Mouse (Mus musculus) forebrain, embryonic 10.5 days (tissue): Measurements from ENCODE around the gene Fam178b. TPM values are rescaled to one million over a fixed set of nuclear protein-coding genes. Genes with fewer than 3 reads are reported as not detected.
"Not testable (repeated sequence)": the region's sequence is repeated elsewhere in the genome, so short reads cannot be mapped to it uniquely, and the experiment has no call there.

Experiments used
- DNase-seq: peaks from one replicate; pipeline ENCODE4 v3.0.0-alpha.2; 2017; ENCODE audit warnings: low spot score; ENCODE audit errors: extremely low spot score
- H3K27ac ChIP-seq: fragments of 300-500 bp; sonication (generic); 2 replicates; pipeline ENCODE4 v1.5.1; 2016; ENCODE audit warnings: mild to moderate bottlenecking
- H3K27me3 ChIP-seq: fragments of 300-500 bp; sonication (generic); 2 replicates; pipeline ENCODE4 v1.6.1; 2016; ENCODE audit warnings: mild to moderate bottlenecking; ENCODE audit not compliant: poor library complexity, severe bottlenecking
- H3K36me3 ChIP-seq: fragments of 300-500 bp; sonication (generic); replicated peaks from 2 replicates; pipeline ENCODE4 v1.6.1; 2016; ENCODE audit warnings: mild to moderate bottlenecking, moderate library complexity
- H3K4me1 ChIP-seq: fragments of 300-500 bp; sonication (generic); 2 replicates; pipeline ENCODE4 v1.6.1; 2016
- H3K4me3 ChIP-seq: fragments of 300-500 bp; sonication (generic); 2 replicates; pipeline ENCODE4 v1.5.1; 2016; ENCODE audit warnings: mild to moderate bottlenecking, moderate library complexity
- H3K9me3 ChIP-seq: fragments of 300-500 bp; sonication (generic); 2 replicates; pipeline ENCODE4 v1.6.1; 2016; ENCODE audit warnings: mild to moderate bottlenecking, moderate library complexity
- WGBS: fragments of 180-500 bp; shearing (Covaris S2); methylation state at CpG from one replicate; pipeline ENCODE4 v1.1.7; 2016; 5-methylcytosine and 5-hydroxymethylcytosine counted together
- polyA plus RNA-seq: library from polyadenylated mRNA; unstranded; fragments of >200 nt; fragmentation: Nextera tagmentation; extraction: Ambion mirVana; gene quantifications from 2 replicates; pipeline ENCODE4 v1.2.1, GENCODE M21; 2016

Gene Fam178b
- polyA plus RNA-seq, 1 experiment from 2014 or later: 0.42 TPM

DNA sequence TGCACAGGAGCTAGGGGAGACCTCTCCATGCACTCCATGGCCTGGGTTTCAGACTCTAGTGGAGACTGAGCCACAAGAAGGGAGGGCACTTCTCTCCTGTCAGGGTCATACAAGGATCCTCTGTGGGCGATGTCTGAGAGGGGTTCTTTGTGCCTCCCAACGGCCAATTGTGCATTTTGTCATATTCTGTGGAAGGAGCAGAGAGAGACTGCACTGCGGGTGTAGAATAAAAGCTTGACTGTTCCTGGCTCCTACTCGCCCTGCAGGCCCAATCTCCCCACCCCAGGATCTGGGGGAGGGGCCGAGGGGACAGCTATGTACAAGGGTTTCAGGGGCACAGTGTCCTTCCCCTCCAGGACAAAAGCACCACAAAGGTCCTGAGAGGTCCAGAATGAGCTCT is 49.1 kb downstream of the Fam178b start:
- H3K27ac ChIP-seq: peak overlapping the region; percentile 44; the same call in 1 of the 2 replicates
- H3K36me3 ChIP-seq: no peaks in the 10 kb centered on the region
- no peak overlapping the region for H3K4me3 ChIP-seq
- 58% methylated on average over 5 of the region's 5 CpGs for WGBS
- no peaks in the 10 kb centered on the region for H3K27me3 ChIP-seq
- no peak for DNase-seq
- no peaks in the 10 kb centered on the region for H3K9me3 ChIP-seq
- peaks cover 43% of the 10 kb centered on the region for H3K4me1 ChIP-seq

DNA sequence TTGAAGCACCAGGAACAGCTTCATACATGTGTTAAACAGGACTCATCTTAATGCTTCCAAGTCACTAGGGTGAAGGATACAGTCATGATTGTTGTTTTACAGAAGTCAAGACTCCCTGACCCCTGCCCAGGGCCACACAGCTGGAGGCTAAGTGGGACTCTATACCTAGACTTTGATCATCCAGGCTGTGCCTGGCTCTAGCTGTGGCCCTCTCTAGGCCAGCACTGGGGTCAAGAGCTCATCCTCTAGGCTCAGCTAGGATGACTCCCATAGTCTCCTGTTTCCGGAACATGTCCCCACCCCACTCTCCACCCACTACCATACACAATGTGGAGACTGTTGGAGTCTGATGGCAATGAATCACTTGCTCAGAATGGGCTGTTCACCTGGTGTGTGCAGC is 50.1 kb downstream of the Fam178b start:
- Histone ChIP-seq H3K27ac (no peak overlapping the region), H3K4me1 (peaks cover 43% of the 10 kb centered on the region), H3K9me3 (no peaks in the 10 kb centered on the region), H3K36me3 (no peaks in the 10 kb centered on the region), H3K4me3 (no peak overlapping the region), H3K27me3 (no peaks in the 10 kb centered on the region)
- no peak for DNase-seq
- 85% methylated on average over 1 of the region's 1 CpGs for WGBS

DNA sequence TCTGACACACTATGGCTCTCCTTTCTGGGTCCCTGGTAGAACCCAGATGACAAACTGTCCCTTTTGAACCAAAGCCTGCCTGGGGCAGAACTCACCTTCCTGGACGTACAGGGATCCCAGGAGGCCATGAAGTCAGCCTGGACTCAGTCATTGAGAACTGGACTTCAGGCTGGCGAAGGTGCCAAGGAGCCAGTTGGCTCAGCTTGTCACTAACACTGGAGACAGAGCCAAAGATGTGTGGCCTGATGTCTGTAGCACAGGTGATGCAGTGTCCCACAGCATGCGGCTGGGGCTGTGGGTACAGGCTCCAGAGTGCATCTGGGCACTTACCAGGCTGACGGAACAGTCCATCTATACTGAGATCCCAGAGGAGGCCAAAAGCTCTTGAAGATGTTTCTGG is 50.9 kb downstream of the Fam178b start:
- peaks cover 43% of the 10 kb centered on the region for H3K4me1 ChIP-seq
- 84% methylated on average over 4 of the region's 4 CpGs for whole genome bisulfite sequencing
- no peak for DNase-seq
- H3K4me3 ChIP-seq: no peak overlapping the region
- no peaks in the 10 kb centered on the region for H3K9me3 ChIP-seq
- no peaks in the 10 kb centered on the region for H3K27me3 ChIP-seq
- H3K36me3 ChIP-seq: no peaks in the 10 kb centered on the region
- H3K27ac ChIP-seq: no peak overlapping the region

DNA sequence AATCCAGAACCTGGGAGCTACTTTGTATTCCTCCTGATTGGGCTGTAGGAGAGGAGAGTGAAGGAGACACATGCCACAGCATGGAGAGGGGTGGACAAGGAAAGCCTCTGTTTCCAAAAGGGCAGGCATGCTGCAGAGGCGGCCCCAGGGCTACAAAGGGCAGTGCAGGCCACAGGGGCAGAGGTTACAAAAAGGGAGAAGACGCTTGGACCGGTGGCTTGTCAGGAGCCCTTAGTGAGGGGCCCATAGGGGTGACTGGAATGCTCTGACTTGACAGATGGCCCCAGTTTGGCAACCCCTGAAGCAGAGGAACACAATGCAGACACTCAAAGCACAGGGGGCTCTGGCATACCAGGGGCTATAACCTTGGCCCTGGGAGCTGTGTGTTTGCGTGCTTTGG is 51.6 kb downstream of the Fam178b start:
- no peaks in the 10 kb centered on the region for H3K27me3 ChIP-seq
- H3K4me3 ChIP-seq: no peak overlapping the region
- H3K9me3 ChIP-seq: no peaks in the 10 kb centered on the region
- peaks cover 43% of the 10 kb centered on the region for H3K4me1 ChIP-seq
- no peaks in the 10 kb centered on the region for H3K36me3 ChIP-seq
- WGBS: 43% methylated on average over 4 of the region's 4 CpGs
- DNase-seq: no peak
- peak overlapping the region; percentile 22; the same call in 1 of the 2 replicates for H3K27ac ChIP-seq

DNA sequence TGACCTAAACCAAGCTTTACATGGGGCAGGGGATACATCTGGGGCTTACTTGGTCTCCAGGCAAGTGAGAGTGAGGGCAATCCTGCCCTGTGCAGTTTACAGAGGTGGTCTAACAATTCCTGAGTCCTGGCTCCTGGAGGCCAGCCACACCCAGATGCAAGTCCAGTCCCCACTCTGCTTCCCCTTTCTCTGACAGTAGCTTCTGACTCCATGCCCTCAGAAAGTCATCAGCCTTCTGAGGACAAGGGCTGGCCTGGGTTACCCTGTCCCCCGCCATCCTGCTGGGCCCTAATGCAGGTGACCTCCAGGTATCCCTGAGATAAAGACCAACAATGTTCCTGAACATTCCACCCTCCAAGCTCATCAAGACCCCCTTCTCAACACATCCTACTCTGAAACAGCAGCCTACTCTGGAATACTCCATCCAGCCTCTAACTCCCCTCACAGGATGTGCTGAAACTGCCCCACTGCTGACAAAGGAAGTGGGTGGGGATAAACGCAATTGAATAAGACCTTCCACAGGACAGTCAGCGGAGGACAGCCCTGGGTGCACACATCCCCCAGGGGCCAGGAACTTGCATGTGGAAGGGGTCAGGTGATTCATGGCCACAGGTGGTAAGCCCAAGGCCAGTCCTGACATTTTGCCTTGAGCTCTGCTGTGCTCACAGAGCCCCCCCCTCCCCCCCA is 52.8 kb downstream of the Fam178b start:
- no peak for DNase-seq
- H3K9me3 ChIP-seq: no peaks in the 10 kb centered on the region
- H3K4me1 ChIP-seq: peaks cover 43% of the 10 kb centered on the region
- H3K36me3 ChIP-seq: no peaks in the 10 kb centered on the region
- no peaks in the 10 kb centered on the region for H3K27me3 ChIP-seq
- WGBS: 64% methylated on average over 3 of the region's 3 CpGs
- H3K4me3 ChIP-seq: no peak overlapping the region
- H3K27ac ChIP-seq: no peak overlapping the region

DNA sequence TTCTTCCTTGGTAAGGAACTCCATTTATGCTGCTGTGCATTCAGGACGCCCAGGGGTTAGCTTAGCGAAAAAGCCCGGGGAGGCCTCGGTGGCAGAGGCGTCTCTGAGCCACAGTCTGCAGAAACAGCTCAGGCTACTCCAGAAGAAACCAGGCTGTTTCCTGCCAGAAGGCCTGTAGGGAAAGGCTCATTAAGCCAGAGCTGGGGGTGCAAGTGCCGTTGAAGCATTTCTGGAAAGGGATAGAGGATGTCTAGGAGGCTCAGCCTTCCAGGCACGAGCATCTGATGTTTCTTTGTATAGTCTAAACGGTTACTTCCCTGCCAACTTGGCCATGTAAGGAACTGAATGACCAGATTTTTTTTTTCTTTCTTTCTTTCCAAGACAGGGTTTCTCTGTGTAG is 54.4 kb downstream of the Fam178b start:
- Histone ChIP-seq H3K27ac (no peak overlapping the region), H3K27me3 (no peaks in the 10 kb centered on the region), H3K9me3 (no peaks in the 10 kb centered on the region), H3K4me3 (no peak overlapping the region), H3K4me1 (peaks cover 28% of the 10 kb centered on the region), H3K36me3 (no peaks in the 10 kb centered on the region)
- WGBS: 63% methylated on average over 8 of the region's 8 CpGs
- no peak for DNase-seq

DNA sequence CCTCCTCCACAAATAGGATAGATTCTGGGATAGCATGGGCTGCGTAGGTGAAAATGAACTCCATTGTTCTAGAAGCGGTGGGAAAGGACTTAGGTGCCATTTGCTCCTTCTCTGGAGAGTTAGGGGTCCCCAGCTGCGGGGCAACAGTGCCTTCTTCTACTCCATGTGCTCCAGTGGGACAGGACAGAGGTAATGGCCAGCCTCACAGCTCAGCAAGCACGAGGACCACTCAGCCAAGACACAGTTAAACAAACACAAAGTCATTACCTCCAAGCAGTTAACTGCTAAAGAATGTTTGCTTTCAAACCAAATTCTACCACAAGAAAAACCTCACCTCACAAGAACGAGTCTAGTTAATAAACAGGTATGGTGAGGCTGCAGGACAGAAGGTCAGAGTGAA is 57.5 kb downstream of the Fam178b start:
- no peak for DNase-seq
- Histone ChIP-seq H3K9me3 (no peaks in the 10 kb centered on the region), H3K4me1 (peaks cover 2% of the 10 kb centered on the region), H3K27ac (no peak overlapping the region), H3K4me3 (no peak overlapping the region), H3K27me3 (no peaks in the 10 kb centered on the region), H3K36me3 (no peaks in the 10 kb centered on the region)
- 89% methylated on average over 5 of the region's 5 CpGs for WGBS

DNA sequence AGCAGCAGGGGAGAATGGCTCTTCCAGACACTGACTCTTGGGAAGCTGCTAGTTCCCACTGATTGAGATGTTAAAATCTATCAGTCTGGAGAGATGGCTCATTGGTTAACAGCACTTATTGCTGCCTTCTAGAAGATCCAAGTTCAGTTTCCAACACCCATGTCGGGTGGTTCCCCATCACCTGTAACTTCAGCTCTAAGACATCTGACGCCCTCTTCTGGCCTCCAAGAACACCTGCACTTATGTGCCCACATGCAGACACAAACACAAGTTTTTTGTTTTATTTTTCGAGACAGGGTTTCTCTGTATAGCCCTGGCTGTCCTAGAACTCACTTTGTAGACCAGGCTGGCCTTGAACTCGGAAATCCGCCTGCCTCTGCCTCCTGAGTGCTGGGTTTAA is 67.0 kb downstream of the Fam178b start:
- not testable (repeated sequence) for DNase-seq, H3K9me3 ChIP-seq, H3K27ac ChIP-seq, H3K4me3 ChIP-seq, H3K36me3 ChIP-seq, H3K27me3 ChIP-seq
- 86% methylated on average over 5 of the region's 5 CpGs for WGBS
- peaks cover 11% of the 10 kb centered on the region for H3K4me1 ChIP-seq

DNA sequence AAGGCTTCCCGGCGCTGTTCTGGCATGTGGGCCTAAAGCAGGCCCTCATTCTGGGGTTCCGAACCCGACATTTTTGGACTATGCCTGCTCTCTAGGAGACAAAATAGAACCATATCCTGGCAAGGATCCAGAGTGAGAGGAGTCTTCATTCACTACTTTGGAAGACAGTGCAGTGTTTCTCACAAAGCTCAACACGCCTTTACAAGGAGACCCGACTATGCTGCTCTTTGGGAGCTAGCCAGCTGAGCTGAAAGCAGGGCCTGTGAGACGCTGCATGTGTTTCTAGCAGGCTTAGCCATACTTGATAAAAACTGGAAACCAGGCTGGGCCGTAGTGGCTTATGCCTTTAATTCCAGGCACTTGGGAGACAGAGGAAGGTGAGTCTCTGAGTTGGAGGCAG is 67.8 kb downstream of the Fam178b start:
- Histone ChIP-seq H3K4me3 (no peak overlapping the region), H3K36me3 (no peaks in the 10 kb centered on the region), H3K27me3 (no peaks in the 10 kb centered on the region), H3K27ac (no peak overlapping the region), H3K4me1 (peaks cover 11% of the 10 kb centered on the region), H3K9me3 (no peaks in the 10 kb centered on the region)
- DNase-seq: no peak
- 90% methylated on average over 8 of the region's 8 CpGs for WGBS

DNA sequence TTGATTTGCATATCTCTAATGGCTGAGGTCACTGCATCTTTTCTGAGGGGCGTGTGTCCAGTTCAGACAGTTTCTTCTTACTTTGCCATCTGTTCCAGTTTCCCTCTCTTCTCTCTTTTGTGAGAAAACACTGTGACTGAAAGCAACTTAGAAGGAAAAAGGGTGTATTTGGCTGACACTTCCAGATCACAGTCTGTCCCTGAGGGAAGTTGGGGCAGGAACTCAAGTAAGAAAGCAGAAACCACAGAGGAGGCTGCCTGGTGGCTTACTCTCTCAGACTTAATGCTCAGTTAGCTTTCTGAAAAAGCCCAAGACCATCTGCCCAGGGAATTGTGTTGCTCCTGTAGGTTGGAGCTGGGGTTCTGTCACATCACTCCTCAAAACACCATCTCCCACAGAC is 68.4 kb downstream of the Fam178b start:
- H3K36me3 ChIP-seq: no peaks in the 10 kb centered on the region
- H3K27me3 ChIP-seq: no peaks in the 10 kb centered on the region
- no peak overlapping the region for H3K27ac ChIP-seq
- H3K9me3 ChIP-seq: no peaks in the 10 kb centered on the region
- H3K4me3 ChIP-seq: no peak overlapping the region
- 83% methylated on average over 1 of the region's 1 CpGs for WGBS
- peaks cover 11% of the 10 kb centered on the region for H3K4me1 ChIP-seq
- no peak for DNase-seq

DNA sequence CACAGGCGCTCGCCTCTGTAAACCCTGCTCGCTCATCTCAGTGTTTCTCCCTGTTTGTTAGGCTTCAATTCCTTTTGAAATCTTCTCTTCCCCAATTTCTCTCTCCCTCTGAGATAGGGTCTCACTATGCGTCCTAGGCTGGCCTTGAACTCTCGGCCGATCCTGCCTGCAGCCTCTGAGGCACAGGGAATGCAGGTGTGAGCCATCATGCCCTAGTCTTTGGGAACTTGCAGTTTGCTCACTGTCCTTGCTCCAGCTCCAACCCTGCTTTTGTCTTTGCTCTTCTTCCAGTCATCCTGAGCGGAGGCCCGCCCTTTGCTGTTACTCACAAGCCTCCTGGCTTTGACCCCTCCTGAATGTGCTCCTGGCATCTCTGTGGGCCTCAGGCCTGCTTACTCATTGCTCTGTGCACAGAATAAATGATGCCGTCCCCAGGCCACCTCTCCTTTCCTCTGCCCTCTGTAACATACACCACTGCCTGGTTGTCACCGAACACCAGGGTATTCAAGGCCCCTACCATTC is 69.5 kb downstream of the Fam178b start:
- Histone ChIP-seq H3K27ac (no peak overlapping the region), H3K4me3 (no peak overlapping the region), H3K36me3 (no peaks in the 10 kb centered on the region), H3K27me3 (no peaks in the 10 kb centered on the region), H3K4me1 (peaks cover 11% of the 10 kb centered on the region), H3K9me3 (no peaks in the 10 kb centered on the region)
- 89% methylated on average over 10 of the region's 10 CpGs for WGBS
- no peak for DNase-seq

DNA sequence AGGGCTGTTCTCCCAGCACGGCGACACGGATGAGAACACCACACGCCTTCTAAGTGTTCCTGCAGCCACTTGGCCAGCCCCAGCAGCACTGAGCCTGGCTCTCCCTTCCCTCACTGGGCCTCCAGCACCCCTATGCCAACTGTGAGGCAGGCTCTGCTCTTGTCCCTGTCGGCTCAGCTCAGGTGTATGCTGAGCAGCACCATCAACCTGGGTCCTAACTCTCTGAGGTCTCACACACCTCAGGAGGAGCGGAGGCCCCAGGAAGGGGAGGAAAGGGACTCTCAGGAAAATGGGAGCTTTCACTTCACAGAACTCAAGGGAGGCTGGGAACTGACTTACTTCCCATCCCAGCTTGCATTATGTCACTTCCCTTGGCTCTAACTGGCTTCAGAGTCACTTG is 70.6 kb downstream of the Fam178b start:
- H3K9me3 ChIP-seq: no peaks in the 10 kb centered on the region
- H3K27me3 ChIP-seq: no peaks in the 10 kb centered on the region
- peak overlapping the region; percentile 68 for H3K27ac ChIP-seq
- no peak overlapping the region for H3K4me3 ChIP-seq
- DNase-seq: no peak
- H3K4me1 ChIP-seq: peaks cover 11% of the 10 kb centered on the region
- 86% methylated on average over 6 of the region's 6 CpGs for WGBS
- H3K36me3 ChIP-seq: no peaks in the 10 kb centered on the region

DNA sequence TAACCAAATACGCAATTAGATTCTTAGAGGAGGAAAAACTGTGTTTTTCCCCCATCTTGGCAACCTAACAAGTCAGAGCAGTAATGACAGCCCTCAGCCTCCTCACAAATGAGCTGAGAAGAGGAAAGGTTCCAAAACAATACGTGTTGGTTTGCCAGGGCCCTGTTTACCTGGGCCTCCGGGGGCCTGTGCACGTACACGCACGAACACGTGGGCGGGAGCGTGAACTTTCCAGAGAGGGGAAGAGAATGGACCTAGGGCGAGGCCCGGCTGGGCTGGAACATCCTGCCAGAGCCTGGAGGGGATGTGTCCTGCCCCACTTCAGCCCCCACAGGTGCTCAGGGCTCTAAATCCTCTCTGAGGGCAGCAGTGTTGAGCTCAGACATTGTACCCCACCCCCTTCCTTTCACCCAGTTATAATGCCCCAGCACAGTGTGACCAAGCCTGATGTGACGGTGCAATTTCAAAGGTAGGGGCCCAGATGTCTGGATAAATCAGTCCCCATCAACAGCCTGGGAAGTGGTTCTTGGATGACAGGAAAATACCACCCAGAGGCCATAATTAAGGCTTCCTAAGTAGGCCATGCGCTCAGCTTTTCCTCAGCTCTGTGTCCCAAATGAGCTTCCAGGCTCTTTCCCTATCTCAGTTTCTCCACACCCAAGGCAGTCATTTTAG is 71.4 kb downstream of the Fam178b start:
- DNase-seq: no peak
- peaks cover 11% of the 10 kb centered on the region for H3K4me1 ChIP-seq
- 74% methylated on average over 13 of the region's 13 CpGs for WGBS
- H3K36me3 ChIP-seq: no peaks in the 10 kb centered on the region
- no peaks in the 10 kb centered on the region for H3K27me3 ChIP-seq
- H3K9me3 ChIP-seq: no peaks in the 10 kb centered on the region
- peak overlapping the region; percentile 48 for H3K27ac ChIP-seq
- no peak overlapping the region for H3K4me3 ChIP-seq
